Mouse (Mus musculus) CH12.LX (cell line): ENCODE results near the gene Luzp1. TPM values are rescaled to one million over a fixed set of nuclear protein-coding genes. Genes with fewer than 3 reads are reported as not detected.

Source experiments
- DNase-seq: peaks from one replicate; pipeline ENCODE4 v3.0.0-alpha.2; 2013; ENCODE audit errors: extremely low read depth
- H3K27ac ChIP-seq: 2 replicates; pipeline ENCODE4 v1.5.1; 2012; ENCODE audit warnings: low read depth, mild to moderate bottlenecking, control low read depth, moderate library complexity; ENCODE audit not compliant: insufficient read depth
- H3K27me3 ChIP-seq: replicated peaks from 2 replicates; pipeline ENCODE3; 2012; ENCODE audit warnings: inconsistent platforms
- H3K36me3 ChIP-seq, 2 experiments: replicated peaks in 1 of 2; 2 replicates each; pipeline versions ENCODE3 to v1.6.1; 2012; ENCODE audit warnings: inconsistent platforms in 1 of 2, low read length in 1 of 2, mild to moderate bottlenecking in 1 of 2, mixed read lengths in 1 of 2, moderate library complexity in 1 of 2; ENCODE audit not compliant: control insufficient read depth in 1 of 2, insufficient read depth in 1 of 2
- H3K4me1 ChIP-seq, 2 experiments: 2 replicates each; pipeline ENCODE4 v1.6.1; 2012; ENCODE audit warnings: inconsistent platforms in 1 of 2, moderate library complexity in 1 of 2; ENCODE audit not compliant: insufficient read depth in 2 of 2, control insufficient read depth in 1 of 2
- H3K4me2 ChIP-seq: 2 replicates; pipeline ENCODE4 v1.6.1; 2012; ENCODE audit warnings: low read depth, mild to moderate bottlenecking, control low read depth; ENCODE audit not compliant: poor library complexity, insufficient read depth, severe bottlenecking
- H3K4me3 ChIP-seq, 3 experiments: fragments of 150-350 bp in 1 of 3; sonication (generic) in 1 of 3; replicated peaks in 1 of 3; 2 replicates each; pipeline versions ENCODE3 to v1.5.1; 2011 to 2012; ENCODE audit warnings: low read depth in 2 of 3, low read length in 2 of 3, mild to moderate bottlenecking in 2 of 3, moderate library complexity in 2 of 3, control low read depth in 1 of 3, improper control_type of control experiment in 1 of 3, inconsistent platforms in 1 of 3, mixed read lengths in 1 of 3; ENCODE audit not compliant: poor library complexity in 1 of 3
- H3K79me2 ChIP-seq: replicated peaks from 2 replicates; pipeline ENCODE4 v1.6.1; 2012; ENCODE audit warnings: mild to moderate bottlenecking, moderate library complexity; ENCODE audit not compliant: control insufficient read depth, poor library complexity, insufficient read depth, severe bottlenecking; ENCODE audit errors: extremely low read depth
- H3K9ac ChIP-seq: 2 replicates; pipeline ENCODE4 v1.6.1; 2012; ENCODE audit warnings: low read depth, mild to moderate bottlenecking, control low read depth, moderate library complexity; ENCODE audit not compliant: insufficient read depth
- H3K9me3 ChIP-seq: replicated peaks from 2 replicates; pipeline ENCODE3; 2012; ENCODE audit warnings: low read length, inconsistent platforms, mixed read lengths
- CHD1 ChIP-seq: IDR thresholded peaks from 2 replicates; pipeline ENCODE4 v1.6.1; 2012; ENCODE audit warnings: low read depth, low read length, improper control_type of control experiment, inconsistent platforms
- CHD2 ChIP-seq: IDR thresholded peaks from 2 replicates; pipeline ENCODE4 v1.6.1; 2011; ENCODE audit warnings: low read length, improper control_type of control experiment
- E2F4 ChIP-seq: IDR thresholded peaks from 2 replicates; pipeline ENCODE4 v1.6.1; 2011; ENCODE audit warnings: low read depth, low read length, improper control_type of control experiment; ENCODE audit not compliant: insufficient replicate concordance
- EP300 ChIP-seq: IDR thresholded peaks from 2 replicates; pipeline ENCODE4 v1.6.1; 2011; ENCODE audit warnings: low read length, improper control_type of control experiment
- GABPA ChIP-seq: IDR thresholded peaks from 2 replicates; pipeline ENCODE4 v1.6.1; 2012; ENCODE audit warnings: low read depth, low read length, improper control_type of control experiment, inconsistent platforms; ENCODE audit not compliant: insufficient replicate concordance
- HCFC1 ChIP-seq: IDR thresholded peaks from 2 replicates; pipeline ENCODE4 v1.6.1; 2012; ENCODE audit warnings: low read depth, mild to moderate bottlenecking, inconsistent platforms, low read length, improper control_type of control experiment
- JUND ChIP-seq: conservative IDR thresholded peaks from 2 replicates; pipeline ENCODE4 v1.6.1; 2011; ENCODE audit warnings: low read depth, low read length, improper control_type of control experiment
- MAFK ChIP-seq: IDR thresholded peaks from 2 replicates; pipeline ENCODE4 v1.6.1; 2011; ENCODE audit warnings: low read length, improper control_type of control experiment; ENCODE audit not compliant: insufficient replicate concordance
- MAZ ChIP-seq: IDR thresholded peaks from 2 replicates; pipeline ENCODE4 v1.6.1; 2012; ENCODE audit warnings: low read depth, mild to moderate bottlenecking, inconsistent platforms, low read length, improper control_type of control experiment, moderate library complexity
- MEF2A ChIP-seq: IDR thresholded peaks from 2 replicates; pipeline ENCODE4 v1.6.1; 2014; ENCODE audit warnings: low read depth, mild to moderate bottlenecking, inconsistent platforms, low read length, improper control_type of control experiment, borderline replicate concordance
- NRF1 ChIP-seq: IDR thresholded peaks from 2 replicates; pipeline ENCODE4 v1.6.1; 2014; ENCODE audit warnings: low read depth, mild to moderate bottlenecking, inconsistent platforms, low read length, improper control_type of control experiment, moderate library complexity
- POLR2A ChIP-seq: IDR thresholded peaks from 2 replicates; pipeline ENCODE4 v1.6.1; 2011; ENCODE audit warnings: low read depth, mild to moderate bottlenecking, improper control_type of control experiment, low read length
- POLR2AphosphoS2 ChIP-seq: IDR thresholded peaks from 2 replicates; pipeline ENCODE4 v1.6.1; 2011; ENCODE audit warnings: low read depth, low read length, improper control_type of control experiment
- RCOR1 ChIP-seq: conservative IDR thresholded peaks from 2 replicates; pipeline ENCODE4 v1.6.1; 2012; ENCODE audit warnings: low read depth, mild to moderate bottlenecking, inconsistent platforms, low read length, improper control_type of control experiment
- SIN3A ChIP-seq: IDR thresholded peaks from 2 replicates; pipeline ENCODE4 v1.6.1; 2012; ENCODE audit warnings: low read length, improper control_type of control experiment, inconsistent platforms
- TBP ChIP-seq: conservative IDR thresholded peaks from 2 replicates; pipeline ENCODE4 v1.6.1; 2011; ENCODE audit warnings: low read depth, low read length, improper control_type of control experiment
- UBTF ChIP-seq: IDR thresholded peaks from 2 replicates; pipeline ENCODE4 v1.6.1; 2012; ENCODE audit warnings: low read depth, mild to moderate bottlenecking, inconsistent platforms, low read length, improper control_type of control experiment, moderate library complexity
- USF1 ChIP-seq: IDR thresholded peaks from 2 replicates; pipeline ENCODE4 v1.6.1; 2014; ENCODE audit warnings: low read depth, mild to moderate bottlenecking, inconsistent platforms, low read length, improper control_type of control experiment
- ZC3H11A ChIP-seq: IDR thresholded peaks from 2 replicates; pipeline ENCODE4 v1.6.1; 2012; ENCODE audit warnings: low read depth, mild to moderate bottlenecking, inconsistent platforms, low read length, improper control_type of control experiment
- ZKSCAN1 ChIP-seq: IDR thresholded peaks from 2 replicates; pipeline ENCODE4 v1.6.1; 2012; ENCODE audit warnings: low read depth, inconsistent platforms, low read length, improper control_type of control experiment, borderline replicate concordance
- ZMIZ1 ChIP-seq: IDR thresholded peaks from 2 replicates; pipeline ENCODE4 v1.6.1; 2012; ENCODE audit warnings: low read depth, mild to moderate bottlenecking, inconsistent platforms, low read length, improper control_type of control experiment
- ZNF384 ChIP-seq: IDR thresholded peaks from 2 replicates; pipeline ENCODE4 v1.6.1; 2012; ENCODE audit warnings: low read depth, low read length, improper control_type of control experiment, inconsistent platforms
- dilution Hi-C: fragments of 300-500 bp; cut with MboI; formaldehyde crosslinking; loops from 2 replicates; pipeline ENCODE4 v1.14.3; 2020; ENCODE audit warnings: low sequenced_read_pairs; ENCODE audit not compliant: extremely low pct_unique_long_range_greater_than_20kb, extremely low pct_ligation_motif_present
- in situ Hi-C: fragments of 300-500 bp; cut with MboI; formaldehyde crosslinking; loops from 3 replicates; pipeline ENCODE4 v1.14.3; 2019; ENCODE audit warnings: low sequenced_read_pairs, low pct_ligation_motif_present, low pct_unique_long_range_greater_than_20kb, mixed read lengths
- polyA plus RNA-seq: library from polyadenylated mRNA; unstranded; fragments of >175 nt; gene quantifications from 2 replicates; pipeline ENCODE4 v1.2.1, GENCODE M21; 2012; ENCODE audit warnings: low read depth; ENCODE audit not compliant: insufficient read length
- total RNA-seq, 2 experiments: library from RNA; depleted of rRNA; stranded (reverse); fragments of 300-350 nt in 1 of 2; fragments of >200 nt in 1 of 2; gene quantifications; 2 replicates each; pipeline ENCODE4 v1.2.3; 2012 to 2014

The Luzp1 gene
- total and polyA plus RNA-seq, 3 experiments = 5.0 to 7.0 (median 6.1) TPM

- Histone ChIP-seq H3K36me3 (no peaks in the 10 kb centered on the region), H3K4me3 (no peak overlapping the region), H3K9me3 (no peaks in the 10 kb centered on the region), H3K4me1 (peaks cover 0 to 6% of the 10 kb centered on the region in 2 experiments; a peak in 2 of 4 replicates), H3K9ac (no peak overlapping the region), H3K79me2 (peaks cover 8% of the 10 kb centered on the region), H3K27me3 (peaks cover 3% of the 10 kb centered on the region), H3K4me2 (no peak overlapping the region), H3K27ac (no peak overlapping the region)
- in situ Hi-C loops (no loop called here), dilution Hi-C loops (no loop called here)
- TF ChIP-seq CHD2 (no peak), UBTF (no peak), SIN3A (no peak), ZNF384 (no peak), HCFC1 (no peak), CHD1 (no peak), RCOR1 (no peak), MEF2A (no peak), ZKSCAN1 (peak; percentile 64)
- no peak for DNase-seq
Observed at GRCm38 (mm10) chr4:136476692-136477091, 7.1 kb downstream of the Luzp1 start.

- Histone ChIP-seq H3K9ac (no peak overlapping the region), H3K9me3 (no peaks in the 10 kb centered on the region), H3K4me1 (peaks cover 0 to 4% of the 10 kb centered on the region in 2 experiments; a peak in 1 of 4 replicates), H3K79me2 (peaks cover 2% of the 10 kb centered on the region; the same call in 1 of the 2 replicates), H3K27me3 (no peaks in the 10 kb centered on the region), H3K36me3 (no peaks in the 10 kb centered on the region), H3K4me2 (no peak overlapping the region), H3K27ac (no peak overlapping the region), H3K4me3 (no peak overlapping the region)
- no peak for DNase-seq
- 0 out of 2 replicates have a peak, but pooled peaks have one; percentile 3 for TF ChIP-seq MAFK
- no peak for TF ChIP-seq E2F4
- dilution Hi-C loops = no loop called here
- in situ Hi-C loops = no loop called here
Observed at GRCm38 (mm10) chr4:136486549-136486948, 17.0 kb downstream of the Luzp1 start.

DNA sequence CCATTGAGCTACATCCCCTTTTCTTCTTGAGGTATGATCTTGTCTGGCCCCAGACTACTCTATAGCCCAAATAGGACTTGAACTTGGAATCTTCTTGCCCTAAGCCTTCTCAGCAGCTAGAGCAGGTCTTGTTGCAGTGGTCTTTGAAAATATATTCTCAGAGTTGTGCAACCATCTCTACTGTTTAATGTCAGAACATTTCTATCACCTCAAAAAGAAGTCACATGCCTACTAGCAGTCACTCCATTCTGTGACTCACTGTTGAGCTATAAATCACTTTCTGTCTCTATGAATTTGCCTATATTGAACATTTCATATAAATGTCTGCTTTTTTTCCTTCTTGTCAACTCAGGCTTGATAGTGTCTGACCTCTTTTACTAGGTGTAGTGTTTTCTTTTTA, 26.4 kb downstream of the Luzp1 start:
- no peaks in the 10 kb centered on the region for H3K9me3 ChIP-seq
- no peak overlapping the region for H3K4me3 ChIP-seq
- no peak overlapping the region for H3K27ac ChIP-seq
- H3K27me3 ChIP-seq = no peaks in the 10 kb centered on the region
- no peak overlapping the region for H3K4me2 ChIP-seq
- H3K79me2 ChIP-seq = 0 out of 2 replicates have a peak, but pooled peaks cover 2% of the 10 kb centered on the region
- H3K9ac ChIP-seq = no peak overlapping the region
- H3K36me3 ChIP-seq = no peaks in the 10 kb centered on the region
- DNase-seq = no peak
- TF ChIP-seq POLR2AphosphoS2 (no peak), RCOR1 (no peak), MEF2A (no peak), CHD2 (no peak), ZC3H11A (no peak), HCFC1 (no peak), UBTF (no peak), USF1 (no peak), ZNF384 (no peak), POLR2A (no peak), TBP (no peak), JUND (no peak), MAZ (no peak), CHD1 (no peak), EP300 (no peak), GABPA (no peak), ZMIZ1 (no peak), NRF1 (no peak), SIN3A (no peak)
- in situ Hi-C loops = no loop called here
- H3K4me1 ChIP-seq = no peaks in the 10 kb centered on the region
- dilution Hi-C loops = no loop called here
